Mouse (Mus musculus) small intestine, adult 2 months (tissue): ENCODE measurements around the gene Zfp933.

Experiments used
- CTCF ChIP-seq: fragments of 200-500 bp; IDR thresholded peaks from 2 replicates; pipeline ENCODE4 v1.5.1; 2012; ENCODE audit warnings: low read depth, mild to moderate bottlenecking, control low read depth, inconsistent platforms, low read length, moderate library complexity, mixed read lengths; ENCODE audit not compliant: insufficient replicate concordance, insufficient read length; ENCODE audit errors: extremely low read depth
- POLR2A ChIP-seq: fragments of 200-500 bp; IDR thresholded peaks from 2 replicates; pipeline ENCODE4 v1.6.1; 2012; ENCODE audit warnings: low read depth, mild to moderate bottlenecking, control low read depth, inconsistent platforms, low read length, moderate library complexity

GRCm38 (mm10) chr4:147884138-147884537 lies 36.0 kb upstream of the Zfp933 start:
- no peak for TF ChIP-seq CTCF
- no peak for TF ChIP-seq POLR2A
